Mouse (Mus musculus): ENCODE data around the gene Zfp981. TPM values are rescaled to one million over a fixed set of nuclear protein-coding genes. Genes with fewer than 3 reads are reported as not detected.
"Not testable (repeated sequence)": the region's sequence is repeated elsewhere in the genome, so short reads cannot be mapped to it uniquely, and the experiment has no call there.

Gene Zfp981
- total and polyA plus RNA-seq, 2 experiments = not detected

DNA sequence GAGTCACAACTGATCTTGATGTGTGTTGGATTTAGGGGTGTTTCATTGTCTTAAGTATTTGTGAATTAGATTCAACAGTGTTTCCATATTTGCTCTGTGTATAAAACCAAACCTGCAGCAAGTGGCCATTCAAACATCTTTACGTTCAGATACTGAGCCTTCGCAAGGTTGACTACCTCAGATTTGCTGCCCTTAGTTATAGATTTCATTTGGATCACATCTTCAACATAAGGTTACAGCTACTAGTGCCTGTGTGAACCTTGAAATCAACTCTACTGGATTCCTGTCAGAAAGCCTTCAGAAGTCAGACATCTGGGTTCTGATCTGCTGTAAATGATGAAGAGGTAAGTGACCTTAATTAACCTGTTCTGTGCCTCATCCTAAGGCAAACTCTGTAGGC is 25.6 kb upstream of the Zfp981 start:
- DNase-seq (ENCODE audit: extremely low read depth, low read depth, low spot score); H3K4me1 ChIP-seq (ENCODE audit: control insufficient read depth, insufficient read depth, low read length); H3K36me3 ChIP-seq (ENCODE audit: control insufficient read depth, insufficient read depth, low read length); H3K79me2 ChIP-seq (ENCODE audit: control insufficient read depth, insufficient read depth, low read length); H3K9ac ChIP-seq (ENCODE audit: low read depth, low read length); H3K27ac ChIP-seq (replicated peaks; ENCODE audit: insufficient read depth, low read depth, low read length); H3K27me3 ChIP-seq (ENCODE audit: control insufficient read depth, insufficient read depth, low read length); H3K4me3 ChIP-seq (ENCODE audit: insufficient read depth, low read depth, low read length): not testable (repeated sequence)
- WGBS = 97% methylated on average over 2 of the region's 2 CpGs

DNA sequence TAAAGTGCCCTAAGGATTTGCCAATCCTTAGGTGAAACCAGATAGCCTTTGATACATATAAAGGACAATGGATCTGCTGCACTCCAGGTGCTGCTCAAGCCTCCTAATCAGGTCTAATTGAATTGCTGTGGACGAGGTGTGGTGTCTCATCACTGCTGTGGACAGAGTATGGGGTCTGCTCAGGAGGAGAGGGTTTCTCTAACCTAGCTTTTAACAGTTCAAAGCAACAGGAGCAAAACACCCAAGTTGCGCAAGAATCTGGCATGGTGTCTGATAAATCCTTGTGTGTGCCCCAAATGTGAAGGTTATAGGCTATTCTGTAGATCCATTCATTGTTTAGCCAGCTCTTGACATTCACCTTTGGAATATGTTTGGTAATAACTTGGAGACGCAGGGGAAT is 24.9 kb upstream of the Zfp981 start:
- not testable (repeated sequence) for H3K27me3 ChIP-seq (ENCODE audit: control insufficient read depth, insufficient read depth, low read length); DNase-seq (ENCODE audit: extremely low read depth, low read depth, low spot score); H3K4me3 ChIP-seq (ENCODE audit: insufficient read depth, low read depth, low read length); H3K36me3 ChIP-seq (ENCODE audit: control insufficient read depth, insufficient read depth, low read length); H3K9ac ChIP-seq (ENCODE audit: low read depth, low read length); H3K79me2 ChIP-seq (ENCODE audit: control insufficient read depth, insufficient read depth, low read length); H3K4me1 ChIP-seq (ENCODE audit: control insufficient read depth, insufficient read depth, low read length); H3K27ac ChIP-seq (replicated peaks; ENCODE audit: insufficient read depth, low read depth, low read length)
- WGBS = 71% methylated on average over 3 of the region's 3 CpGs

DNA sequence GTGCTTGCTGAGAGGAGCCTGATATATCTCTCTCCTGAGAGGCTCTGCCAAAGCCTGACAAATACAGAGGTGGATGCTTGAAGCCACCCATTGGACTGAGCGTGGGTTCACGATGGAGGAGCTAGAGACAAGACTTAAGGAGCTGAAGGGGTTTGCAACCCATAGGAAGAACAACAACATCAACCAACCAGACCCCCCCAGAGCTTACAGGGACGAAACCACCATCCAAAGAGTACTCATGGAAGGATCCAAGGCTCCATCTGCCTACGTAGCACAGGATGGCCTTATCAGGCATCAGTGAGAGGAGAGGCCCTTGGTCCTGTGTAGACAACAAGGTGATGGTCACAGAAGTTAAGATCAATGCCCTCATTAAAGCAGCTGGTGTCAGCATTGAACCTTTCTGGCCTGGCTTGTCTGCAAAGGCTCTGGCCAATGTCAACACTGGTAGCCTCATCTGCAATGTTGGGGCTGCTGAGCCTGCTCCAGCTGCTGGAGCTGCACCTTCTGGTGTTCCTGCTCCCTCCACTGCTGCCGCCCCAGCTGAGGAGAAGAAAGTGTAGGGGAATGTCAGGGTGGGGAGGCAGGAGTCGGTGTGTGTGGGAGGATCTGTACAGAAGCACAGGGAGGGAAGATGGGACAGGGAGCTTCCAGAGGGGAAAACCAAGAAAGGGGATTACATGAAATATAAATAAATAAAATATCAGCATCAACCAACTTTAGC is 21.3 kb upstream of the Zfp981 start:
- H3K9ac ChIP-seq (ENCODE audit: low read depth, low read length); H3K4me3 ChIP-seq (ENCODE audit: insufficient read depth, low read depth, low read length): not testable (repeated sequence)
- WGBS = 62% methylated on average over 6 of the region's 6 CpGs

DNA sequence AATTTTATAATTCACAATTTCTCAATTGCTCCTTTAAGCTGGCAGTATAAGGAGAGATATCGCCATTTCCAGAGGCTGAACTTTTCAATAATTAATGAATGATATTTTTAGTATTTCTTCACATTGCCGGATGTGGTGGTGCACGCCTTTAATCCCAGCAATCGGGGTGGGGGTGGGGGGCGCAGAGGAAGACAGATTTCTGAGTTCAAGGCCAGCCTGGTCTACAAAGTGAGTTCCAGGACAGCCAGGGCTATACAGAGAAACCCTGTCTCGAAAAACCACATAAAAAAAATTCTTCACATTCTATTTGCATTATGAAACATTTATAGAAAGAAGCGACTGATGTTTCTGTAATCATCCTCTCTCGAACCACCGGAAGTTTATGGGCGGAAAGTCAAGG is 19.3 kb upstream of the Zfp981 start:
- not testable (repeated sequence) for H3K36me3 ChIP-seq (ENCODE audit: control insufficient read depth, insufficient read depth, low read length); H3K27me3 ChIP-seq (ENCODE audit: control insufficient read depth, insufficient read depth, low read length); H3K79me2 ChIP-seq (ENCODE audit: control insufficient read depth, insufficient read depth, low read length); H3K4me3 ChIP-seq (ENCODE audit: insufficient read depth, low read depth, low read length); DNase-seq (ENCODE audit: extremely low read depth, low read depth, low spot score); H3K4me1 ChIP-seq (ENCODE audit: control insufficient read depth, insufficient read depth, low read length); H3K9ac ChIP-seq (ENCODE audit: low read depth, low read length); H3K27ac ChIP-seq (replicated peaks; ENCODE audit: insufficient read depth, low read depth, low read length)
- WGBS = 83% methylated on average over 10 of the region's 10 CpGs

More for the DNA sequence above, 21.3 kb upstream of the Zfp981 start:
- H3K4me1 ChIP-seq (ENCODE audit: control insufficient read depth, insufficient read depth, low read length); H3K36me3 ChIP-seq (ENCODE audit: control insufficient read depth, insufficient read depth, low read length); H3K27ac ChIP-seq (replicated peaks; ENCODE audit: insufficient read depth, low read depth, low read length); DNase-seq (ENCODE audit: extremely low read depth, low read depth, low spot score); H3K27me3 ChIP-seq (ENCODE audit: control insufficient read depth, insufficient read depth, low read length); H3K79me2 ChIP-seq (ENCODE audit: control insufficient read depth, insufficient read depth, low read length): not testable (repeated sequence)

DNA sequence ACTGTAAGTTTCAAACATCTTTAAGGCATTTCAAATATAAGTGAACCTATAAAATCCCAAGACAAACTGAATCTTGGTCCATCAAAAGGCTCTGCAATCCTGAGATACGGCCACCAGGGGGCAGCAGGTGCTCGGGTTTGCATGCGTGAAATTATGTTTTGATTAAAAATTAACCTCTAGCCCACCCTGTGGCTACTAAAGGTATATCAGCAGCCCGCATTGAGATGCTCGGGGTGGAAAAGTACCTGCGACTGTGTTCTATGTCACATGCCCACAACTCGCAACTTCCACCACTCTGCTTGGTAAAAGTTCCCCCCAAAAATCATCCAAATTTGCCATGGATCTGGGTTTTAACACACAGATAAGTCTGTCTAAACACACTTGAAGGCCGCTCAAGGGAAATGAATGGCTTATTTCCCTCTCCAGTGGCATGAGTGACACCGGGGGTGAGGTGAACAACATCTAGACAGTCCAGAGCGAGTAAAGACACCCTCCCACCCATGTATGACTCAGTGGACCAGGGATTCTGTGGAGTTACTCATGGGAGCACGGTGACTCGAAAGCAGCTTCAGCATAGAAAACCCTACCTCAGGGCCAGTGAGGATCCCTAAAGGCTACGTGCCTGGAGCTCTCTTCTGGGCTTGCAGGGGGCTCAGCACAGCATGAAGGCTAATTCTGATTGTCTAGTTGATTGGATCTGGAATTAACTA is 18.1 kb upstream of the Zfp981 start:
- H3K4me1 ChIP-seq (ENCODE audit: control insufficient read depth, insufficient read depth, low read length); H3K36me3 ChIP-seq (ENCODE audit: control insufficient read depth, insufficient read depth, low read length); H3K4me3 ChIP-seq (ENCODE audit: insufficient read depth, low read depth, low read length); H3K79me2 ChIP-seq (ENCODE audit: control insufficient read depth, insufficient read depth, low read length); H3K27me3 ChIP-seq (ENCODE audit: control insufficient read depth, insufficient read depth, low read length); H3K27ac ChIP-seq (replicated peaks; ENCODE audit: insufficient read depth, low read depth, low read length); H3K9ac ChIP-seq (ENCODE audit: low read depth, low read length); DNase-seq (ENCODE audit: extremely low read depth, low read depth, low spot score): not testable (repeated sequence)
- peak; percentile 43 for TF ChIP-seq CTCF (IDR thresholded peaks at IDR 0.05; ENCODE audit: low read depth, low read length)
- 68% methylated on average over 13 of the region's 13 CpGs for WGBS

DNA sequence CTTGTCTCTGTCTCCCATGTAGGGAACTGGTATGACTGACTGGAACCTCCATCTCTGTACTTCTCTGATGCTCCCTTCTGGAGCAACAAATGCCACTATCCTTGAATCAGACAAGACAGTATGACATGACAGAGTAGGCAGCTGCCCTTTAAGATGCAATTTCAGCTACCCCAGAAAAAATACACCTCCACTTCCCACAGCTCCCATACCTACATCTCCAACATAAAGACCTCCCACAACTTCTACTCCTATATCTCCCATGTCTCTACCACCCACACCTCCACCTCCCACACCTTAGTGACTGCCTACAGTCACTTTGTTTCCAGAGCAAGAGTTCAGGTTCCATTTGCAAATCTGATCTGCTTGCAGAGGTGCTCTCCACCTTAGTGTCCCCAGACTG is 17.2 kb upstream of the Zfp981 start:
- not testable (repeated sequence) for DNase-seq (ENCODE audit: extremely low read depth, low read depth, low spot score); H3K9ac ChIP-seq (ENCODE audit: low read depth, low read length); H3K4me3 ChIP-seq (ENCODE audit: insufficient read depth, low read depth, low read length); H3K4me1 ChIP-seq (ENCODE audit: control insufficient read depth, insufficient read depth, low read length); H3K27me3 ChIP-seq (ENCODE audit: control insufficient read depth, insufficient read depth, low read length); H3K27ac ChIP-seq (replicated peaks; ENCODE audit: insufficient read depth, low read depth, low read length); H3K36me3 ChIP-seq (ENCODE audit: control insufficient read depth, insufficient read depth, low read length); H3K79me2 ChIP-seq (ENCODE audit: control insufficient read depth, insufficient read depth, low read length)

DNA sequence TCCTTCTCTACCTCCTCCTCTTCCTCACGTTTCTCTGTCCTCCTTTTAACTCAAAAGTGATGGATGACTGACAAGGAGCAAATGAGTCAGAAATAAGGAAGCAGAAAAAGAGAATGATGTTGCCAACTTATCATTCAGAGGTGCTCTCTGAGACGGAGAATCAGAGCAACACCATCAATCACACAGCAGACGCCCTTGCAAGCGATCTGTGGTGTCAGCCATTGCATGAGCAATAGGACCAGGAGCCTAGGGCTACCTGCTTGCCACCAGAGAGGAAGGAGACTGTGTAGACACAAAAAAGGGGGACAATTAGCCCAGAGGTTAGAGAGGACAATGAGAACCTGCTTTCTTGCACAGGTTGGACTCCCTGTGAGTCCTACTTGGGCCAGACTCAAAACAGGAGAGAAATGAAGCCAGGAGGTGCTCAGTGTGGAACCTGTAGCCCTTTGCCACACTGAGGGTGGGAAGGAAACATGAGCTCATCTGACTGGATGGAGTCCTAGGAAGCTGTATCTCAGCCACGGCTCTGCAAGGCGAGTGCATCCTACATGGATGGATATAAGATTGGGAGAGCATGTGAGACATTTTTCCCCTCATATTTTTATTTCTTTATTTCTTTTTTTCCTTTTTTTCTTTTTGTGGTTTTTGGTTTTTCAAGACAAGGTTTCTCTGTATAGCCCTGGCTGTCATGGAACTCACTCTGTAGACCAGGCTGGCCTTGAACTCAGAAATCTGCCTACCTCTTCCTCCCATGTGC is 16.5 kb upstream of the Zfp981 start:
- not testable (repeated sequence) for DNase-seq (ENCODE audit: extremely low read depth, low read depth, low spot score); H3K27me3 ChIP-seq (ENCODE audit: control insufficient read depth, insufficient read depth, low read length); H3K36me3 ChIP-seq (ENCODE audit: control insufficient read depth, insufficient read depth, low read length); H3K79me2 ChIP-seq (ENCODE audit: control insufficient read depth, insufficient read depth, low read length); H3K4me1 ChIP-seq (ENCODE audit: control insufficient read depth, insufficient read depth, low read length); H3K9ac ChIP-seq (ENCODE audit: low read depth, low read length); H3K4me3 ChIP-seq (ENCODE audit: insufficient read depth, low read depth, low read length); H3K27ac ChIP-seq (replicated peaks; ENCODE audit: insufficient read depth, low read depth, low read length)
- WGBS = 68% methylated on average over 6 of the region's 6 CpGs

DNA sequence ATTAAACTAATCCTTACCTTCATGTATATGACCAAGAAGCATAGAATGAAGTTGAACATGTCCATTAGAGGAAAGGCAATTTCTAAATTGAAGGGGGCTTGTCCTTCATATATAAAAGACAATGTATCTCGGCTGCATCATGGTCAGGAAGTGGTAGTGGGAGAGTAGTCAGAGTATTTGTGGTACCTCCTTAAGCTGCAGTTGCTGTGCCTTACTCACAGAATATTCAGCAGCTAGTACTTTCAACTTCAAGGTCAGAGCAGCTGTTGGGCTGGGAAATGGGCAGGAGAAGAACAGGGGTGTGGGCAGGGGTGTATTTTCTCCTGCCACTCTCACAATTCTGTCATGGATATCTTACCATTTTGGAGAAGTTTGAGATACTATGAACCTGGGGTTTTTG is 15.1 kb upstream of the Zfp981 start:
- not testable (repeated sequence) for H3K4me1 ChIP-seq (ENCODE audit: control insufficient read depth, insufficient read depth, low read length); H3K27ac ChIP-seq (replicated peaks; ENCODE audit: insufficient read depth, low read depth, low read length); H3K27me3 ChIP-seq (ENCODE audit: control insufficient read depth, insufficient read depth, low read length); H3K4me3 ChIP-seq (ENCODE audit: insufficient read depth, low read depth, low read length); DNase-seq (ENCODE audit: extremely low read depth, low read depth, low spot score); H3K9ac ChIP-seq (ENCODE audit: low read depth, low read length); H3K36me3 ChIP-seq (ENCODE audit: control insufficient read depth, insufficient read depth, low read length); H3K79me2 ChIP-seq (ENCODE audit: control insufficient read depth, insufficient read depth, low read length)
- WGBS = 52% methylated on average over 1 of the region's 1 CpGs

DNA sequence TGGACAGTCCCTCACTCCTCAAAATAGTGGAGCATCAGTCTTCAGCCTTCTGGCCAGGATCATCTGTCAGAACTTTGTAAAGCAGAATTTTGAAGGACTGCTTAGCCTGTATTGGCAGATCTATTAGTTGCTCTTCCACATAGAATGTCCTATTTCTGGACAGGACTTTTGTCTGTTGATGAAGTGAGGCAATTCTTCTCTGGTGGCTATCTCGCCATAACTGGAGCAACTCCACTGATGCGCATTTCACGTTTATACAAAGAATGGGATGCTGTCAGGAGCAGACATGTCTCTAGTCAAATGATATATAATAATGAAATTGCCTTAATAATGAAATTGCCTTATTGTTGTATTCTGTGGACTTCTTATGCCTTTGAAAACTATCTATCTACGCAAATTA is 12.6 kb upstream of the Zfp981 start:
- H3K27me3 ChIP-seq (ENCODE audit: control insufficient read depth, insufficient read depth, low read length); H3K27ac ChIP-seq (replicated peaks; ENCODE audit: insufficient read depth, low read depth, low read length); H3K79me2 ChIP-seq (ENCODE audit: control insufficient read depth, insufficient read depth, low read length); H3K9ac ChIP-seq (ENCODE audit: low read depth, low read length); H3K4me3 ChIP-seq (ENCODE audit: insufficient read depth, low read depth, low read length); H3K4me1 ChIP-seq (ENCODE audit: control insufficient read depth, insufficient read depth, low read length); DNase-seq (ENCODE audit: extremely low read depth, low read depth, low spot score); H3K36me3 ChIP-seq (ENCODE audit: control insufficient read depth, insufficient read depth, low read length): not testable (repeated sequence)
- 72% methylated on average over 4 of the region's 4 CpGs for WGBS
